Mouse (Mus musculus): ENCODE data around the gene Opcml.

GRCm38 (mm10) chr9:28251341-28251740 lies 460.8 kb downstream of the Opcml start:
- TF ChIP-seq CTCF (IDR thresholded peaks at IDR 0.05; ENCODE audit: extremely low read depth, insufficient read depth, insufficient read length, insufficient replicate concordance) (no peak), POLR2A (IDR thresholded peaks at IDR 0.05; ENCODE audit: low read depth, low read length) (no peak)

All from spleen, adult 2 months (tissue).